Mouse (Mus musculus): ENCODE results near the gene Fat3.

- TF ChIP-seq POLR2A (IDR thresholded peaks at IDR 0.05; ENCODE audit: borderline replicate concordance, extremely low read depth, insufficient read depth, insufficient read length, poor library complexity, severe bottlenecking) (no peak), CTCF (IDR thresholded peaks at IDR 0.05; ENCODE audit: borderline replicate concordance, extremely low read depth, insufficient read depth, insufficient read length) (no peak)
Observed at GRCm38 (mm10) chr9:16014115-16014514, 487.0 kb downstream of the Fat3 start.

All from brain, embryonic 14.5 days (tissue).